Mouse (Mus musculus) testis, adult 2 months (tissue): ENCODE results near the gene Katnal1.

Experiments used
- CTCF ChIP-seq: fragments of 200-500 bp; IDR thresholded peaks from 2 replicates; pipeline ENCODE4 v1.5.1; 2012; ENCODE audit warnings: low read depth, mild to moderate bottlenecking, inconsistent platforms, low read length, moderate library complexity; ENCODE audit not compliant: control insufficient read depth, insufficient read depth, insufficient replicate concordance
- POLR2A ChIP-seq: fragments of 200-500 bp; IDR thresholded peaks from 2 replicates; pipeline ENCODE4 v1.6.1; 2012; ENCODE audit warnings: low read depth, mild to moderate bottlenecking, inconsistent platforms, low read length, moderate library complexity; ENCODE audit not compliant: control insufficient read depth

GRCm38 (mm10) chr5:148954314-148955060 lies 25.4 kb upstream of the Katnal1 start:
- TF ChIP-seq POLR2A (no peak), CTCF (no peak)
